Mouse (Mus musculus) activated CD4-positive, CD25-positive, alpha-beta regulatory T cell, adult 4 months (primary cell): ENCODE measurements around the gene Dimt1. TPM values are rescaled to one million over a fixed set of nuclear protein-coding genes. Genes with fewer than 3 reads are reported as not detected.
"Not testable (repeated sequence)": the region's sequence is repeated elsewhere in the genome, so short reads cannot be mapped to it uniquely, and the experiment has no call there.

ENCODE experiments used
- ATAC-seq: one replicate; pipeline ENCODE4 v1.8.0; 2017
- polyA plus RNA-seq, 2 experiments: library from polyadenylated mRNA; unstranded; fragments of 100-300 nt; shearing (Covaris generic); gene quantifications; one replicate each; pipeline ENCODE4 v1.2.1; 2017

Dimt1 gene
- 10 to 100 TPM; 25.5 to 34.2 TPM for polyA plus RNA-seq

GRCm38 (mm10) chr13:106946594-106947540, at the start of gene Dimt1:
Gene Dimt1 (plus strand): TSS chr13:106947127.
- ATAC-seq = peak; percentile 99

DNA sequence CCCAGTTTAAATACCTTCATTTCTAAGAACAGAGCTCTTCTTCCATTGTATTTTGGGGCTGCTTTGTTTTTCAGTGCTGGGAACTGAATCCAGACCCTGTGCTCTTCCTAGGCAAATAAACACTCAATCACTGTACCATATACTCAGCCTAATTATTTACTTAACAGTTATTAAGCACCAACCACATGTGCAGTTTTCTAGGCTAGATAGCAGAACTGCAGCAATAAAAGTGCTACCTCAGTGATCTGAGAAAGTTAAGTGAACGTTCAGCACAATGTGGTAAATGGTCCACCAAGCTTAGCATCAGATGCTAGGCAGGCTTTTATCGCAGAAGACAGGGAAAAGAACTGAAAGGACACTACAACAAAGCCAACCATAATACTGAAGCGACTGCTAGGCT, 42.3 kb upstream of the Dimt1 start:
- ATAC-seq = no peak

GRCm38 (mm10) chr13:106905154-106905553, 41.8 kb upstream of the Dimt1 start:
- ATAC-seq = not testable (repeated sequence)

- ATAC-seq = no peak
Measured at GRCm38 (mm10) chr13:106907273-106907672, 39.7 kb upstream of the Dimt1 start.

DNA sequence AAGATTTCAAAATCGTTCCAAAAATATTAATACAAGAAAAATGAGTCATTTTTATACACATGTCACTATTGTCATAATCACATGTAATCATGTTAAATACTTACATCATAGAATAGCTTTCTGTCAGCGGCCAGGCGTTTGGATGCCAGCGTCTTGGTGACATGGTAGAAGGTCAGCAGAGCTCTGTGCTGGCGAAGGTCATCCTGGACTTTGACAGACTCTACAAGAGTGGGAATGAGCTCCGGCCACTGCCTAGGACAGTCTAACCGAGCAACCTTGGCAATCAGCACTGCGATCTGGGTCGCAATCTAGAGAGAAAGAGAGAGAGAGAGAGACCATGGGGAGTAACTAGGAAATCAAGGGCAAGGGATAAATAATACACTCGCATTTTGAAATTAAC, 36.8 kb upstream of the Dimt1 start:
- no peak for ATAC-seq

- no peak for ATAC-seq
Measured at GRCm38 (mm10) chr13:106913125-106913736, 33.7 kb upstream of the Dimt1 start.

DNA sequence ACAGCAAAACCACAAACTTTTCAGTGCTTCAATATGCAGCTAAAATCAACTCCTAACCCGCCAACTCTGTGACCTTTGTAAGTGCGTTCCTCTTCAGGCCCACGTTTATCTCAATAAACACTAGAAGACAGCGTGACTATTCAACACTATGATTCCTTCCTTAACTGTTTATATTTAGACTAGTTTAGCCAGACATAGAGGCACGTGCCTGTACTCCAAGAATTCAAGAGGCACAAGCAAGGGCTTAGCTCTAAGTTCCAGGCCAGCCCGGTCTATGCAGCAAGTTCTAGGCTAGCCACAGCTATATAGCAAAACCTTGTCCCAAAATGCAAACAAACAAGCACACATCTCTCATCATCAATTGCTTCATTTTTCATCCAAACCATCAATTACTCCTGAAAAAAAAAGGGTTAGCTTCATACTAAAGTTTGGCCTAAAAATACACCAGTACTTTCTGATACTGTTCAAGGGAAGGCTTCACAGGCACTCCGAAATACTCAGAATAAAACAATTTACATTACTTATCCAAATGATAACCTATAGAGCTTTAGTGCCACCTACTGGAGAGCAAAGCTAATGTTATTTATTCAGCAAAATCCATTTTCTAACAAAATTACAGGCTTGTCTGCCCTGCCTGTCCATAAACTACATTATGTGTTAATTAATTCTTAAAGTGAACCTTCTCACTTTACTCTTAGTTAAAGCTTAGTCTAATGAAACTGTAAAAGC, 28.4 kb upstream of the Dimt1 start:
- ATAC-seq = peak; percentile 61

DNA sequence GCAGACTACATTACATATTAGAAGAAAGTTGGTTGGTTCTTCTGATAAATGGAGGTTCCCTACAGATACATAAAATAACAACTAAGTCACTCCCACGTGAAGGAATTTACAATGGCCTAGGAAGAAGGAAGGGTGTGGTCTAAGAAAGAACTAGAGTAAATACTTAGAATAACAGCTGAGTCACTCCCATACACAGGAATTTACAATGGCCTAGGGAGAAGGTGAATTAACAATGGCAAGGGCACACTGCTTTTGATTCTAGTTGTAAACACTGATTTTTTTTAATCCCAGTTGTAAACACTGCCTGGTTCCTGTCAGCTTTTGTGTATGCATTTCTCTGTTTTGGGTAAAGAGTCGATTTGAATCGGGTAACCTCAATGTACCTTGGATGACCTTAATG, 21.0 kb upstream of the Dimt1 start:
- not testable (repeated sequence) for ATAC-seq

DNA sequence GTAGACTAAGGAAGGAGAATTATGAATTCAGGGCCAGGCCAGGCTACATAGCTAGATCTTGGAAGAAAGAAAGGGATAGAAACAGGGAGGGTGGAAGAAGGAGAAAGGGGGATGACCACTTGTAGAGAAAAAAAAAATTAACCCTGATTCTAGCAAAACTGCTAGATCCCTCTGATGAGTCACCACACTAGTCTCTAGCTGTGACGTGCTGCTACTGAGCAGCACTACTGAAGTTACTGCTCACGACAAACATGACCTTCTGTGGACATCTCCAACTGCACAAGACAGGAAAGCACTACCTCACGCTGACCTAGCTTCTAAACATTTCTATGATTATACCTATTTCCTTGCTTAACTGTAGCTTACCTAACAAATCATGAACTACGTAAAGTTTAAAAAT, 18.6 kb upstream of the Dimt1 start:
- ATAC-seq = no peak

- no peak for ATAC-seq
Measured at GRCm38 (mm10) chr13:106929201-106929600, 17.7 kb upstream of the Dimt1 start.

DNA sequence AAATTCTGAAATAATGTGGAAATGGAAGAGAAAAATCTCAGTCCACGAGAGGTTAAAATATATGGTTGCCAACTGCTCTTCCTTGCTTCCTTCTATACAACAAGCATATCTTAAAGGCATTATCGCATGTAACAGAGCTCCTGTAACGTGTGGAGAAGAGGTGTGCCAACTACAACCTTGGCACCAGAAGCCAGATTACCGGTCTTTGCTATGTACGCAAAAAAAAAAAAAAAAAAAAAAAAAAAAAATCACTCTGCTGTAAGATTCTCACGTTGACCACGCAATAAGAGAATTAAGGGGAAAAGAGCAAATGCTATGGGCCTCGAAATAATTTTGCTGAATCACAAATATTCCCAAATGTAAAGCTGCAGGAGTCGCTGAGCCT, 11.1 kb upstream of the Dimt1 start:
- ATAC-seq = no peak

DNA sequence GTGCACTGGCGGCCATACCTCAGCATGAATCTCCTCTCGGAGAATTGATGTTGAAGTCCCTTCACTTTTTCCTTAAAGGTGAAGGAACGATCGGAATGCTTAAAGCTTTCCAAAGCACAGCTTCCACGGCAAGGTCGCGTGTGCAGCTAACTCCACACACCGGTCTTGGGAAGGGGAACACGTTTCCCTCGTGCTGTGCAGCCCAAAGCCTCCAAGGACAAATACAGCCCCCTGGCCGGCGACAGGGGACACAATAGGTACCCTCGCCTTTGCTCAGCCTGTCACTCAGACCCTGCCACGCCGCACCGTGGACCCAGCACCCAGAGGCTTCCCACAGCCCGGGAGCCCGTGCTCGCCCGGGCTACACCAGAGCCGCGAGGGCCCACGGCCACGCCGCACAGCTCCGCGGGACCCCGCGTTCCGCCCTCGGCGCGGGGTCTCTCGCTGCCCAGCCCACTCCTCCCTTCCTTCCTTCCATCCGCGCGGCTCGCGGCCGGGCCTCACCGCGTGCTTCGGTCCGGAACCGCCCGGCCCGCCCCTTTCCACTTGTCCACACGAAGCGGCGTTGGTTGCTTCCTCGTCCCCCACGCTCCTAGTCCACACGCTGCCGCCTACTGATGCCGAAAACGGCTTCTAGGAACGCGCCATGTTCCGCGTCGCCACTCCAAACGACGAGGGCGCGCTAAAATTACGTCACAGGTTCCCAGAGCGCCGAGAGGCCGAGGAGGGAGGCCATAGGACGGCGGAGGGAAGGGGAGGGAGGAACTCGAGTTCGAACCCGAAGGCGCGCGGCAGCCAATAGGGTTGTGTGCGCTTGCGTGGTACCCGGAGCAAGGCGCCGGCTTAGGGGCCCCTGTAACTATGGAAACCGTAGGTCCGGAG, 10.4 kb upstream of the Dimt1 start, which contains the start of gene Ipo11:
Gene Ipo11 (minus strand): TSS at position 703 of the 882 bp plus-strand sequence.
- peak; percentile 95 for ATAC-seq

- no peak for ATAC-seq
Measured at GRCm38 (mm10) chr13:106937138-106937472, 9.8 kb upstream of the Dimt1 start.

DNA sequence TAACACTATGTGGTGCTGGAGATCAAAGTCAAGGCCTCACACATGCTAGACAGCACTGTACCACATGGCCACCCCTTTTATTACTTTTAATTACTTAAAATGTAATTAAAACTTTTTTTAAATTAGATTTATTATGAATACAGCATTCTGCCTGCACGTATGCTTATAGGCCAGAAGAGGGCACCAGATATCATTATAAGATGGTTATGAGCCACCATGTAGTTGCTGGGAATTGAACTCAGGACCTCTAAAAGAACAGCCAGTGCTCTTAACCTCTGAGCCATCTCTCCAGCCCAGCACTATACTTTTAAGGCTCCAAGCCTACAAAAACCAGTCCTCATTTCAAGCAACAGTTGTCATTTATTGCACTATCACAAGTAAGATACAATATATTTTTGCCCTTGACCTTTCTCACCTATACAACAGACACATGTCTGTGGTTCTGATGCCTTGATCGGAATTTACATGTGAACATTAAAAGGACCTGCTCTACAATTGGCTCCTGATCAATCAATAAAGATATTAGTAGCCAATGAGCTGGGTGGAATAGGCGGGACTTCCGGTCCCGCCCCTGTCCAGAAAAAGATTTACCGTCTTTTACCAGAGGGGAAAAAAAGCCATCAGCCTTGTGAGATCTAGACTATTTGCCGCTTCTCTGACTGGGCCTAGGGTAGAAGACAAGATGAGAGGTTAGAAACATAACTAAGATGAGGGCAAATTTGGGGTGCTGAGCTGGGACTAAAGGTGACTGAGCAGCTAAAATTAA, 5.5 kb upstream of the Dimt1 start:
- no peak for ATAC-seq

DNA sequence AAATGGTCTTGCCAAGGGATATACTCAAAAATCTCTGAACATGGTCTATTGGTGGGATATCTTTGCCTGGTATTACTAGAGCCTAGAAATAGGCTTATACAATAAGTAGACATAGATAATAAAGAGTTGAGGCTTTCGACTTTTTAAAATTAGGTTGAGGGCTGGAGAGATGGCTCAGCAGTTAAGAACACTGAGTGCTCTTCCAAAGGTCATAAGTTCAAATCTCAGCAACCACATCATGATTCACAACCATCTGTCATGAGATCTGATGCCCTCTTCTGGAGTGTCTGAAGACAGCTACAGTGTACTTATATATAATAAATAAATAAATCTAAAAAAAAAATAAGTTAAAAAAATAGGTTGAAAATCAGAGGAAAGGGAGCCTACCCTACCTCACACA, 4.2 kb upstream of the Dimt1 start:
- no peak for ATAC-seq

DNA sequence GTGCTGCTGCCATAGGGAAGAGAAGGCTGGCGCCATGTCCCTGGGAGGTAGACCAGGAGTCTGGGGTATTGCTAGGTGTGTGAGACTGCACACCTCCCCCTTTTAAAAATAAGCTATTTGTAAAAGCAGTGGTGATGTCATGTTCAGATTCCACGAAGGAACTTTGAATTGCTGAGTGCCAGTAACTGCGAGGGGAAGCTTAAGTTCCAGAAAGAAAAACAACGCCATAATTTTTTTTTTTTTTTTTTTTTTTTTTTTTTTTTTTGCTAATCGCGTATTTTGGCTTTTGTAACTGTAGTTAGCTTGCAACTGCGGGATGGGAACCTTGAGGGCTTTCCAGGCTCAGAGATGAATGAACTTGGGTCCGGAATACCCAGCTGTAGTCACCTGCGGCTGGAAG, 1.4 kb upstream of the Dimt1 start:
- ATAC-seq = no peak

GRCm38 (mm10) chr13:106947583-106947982, 656 bp downstream of the Dimt1 start:
- no peak for ATAC-seq

GRCm38 (mm10) chr13:106954880-106955279, 8.0 kb downstream of the Dimt1 start:
- no peak for ATAC-seq

- no peak for ATAC-seq
Measured at GRCm38 (mm10) chr13:106957554-106957953, 10.6 kb downstream of the Dimt1 start.

DNA sequence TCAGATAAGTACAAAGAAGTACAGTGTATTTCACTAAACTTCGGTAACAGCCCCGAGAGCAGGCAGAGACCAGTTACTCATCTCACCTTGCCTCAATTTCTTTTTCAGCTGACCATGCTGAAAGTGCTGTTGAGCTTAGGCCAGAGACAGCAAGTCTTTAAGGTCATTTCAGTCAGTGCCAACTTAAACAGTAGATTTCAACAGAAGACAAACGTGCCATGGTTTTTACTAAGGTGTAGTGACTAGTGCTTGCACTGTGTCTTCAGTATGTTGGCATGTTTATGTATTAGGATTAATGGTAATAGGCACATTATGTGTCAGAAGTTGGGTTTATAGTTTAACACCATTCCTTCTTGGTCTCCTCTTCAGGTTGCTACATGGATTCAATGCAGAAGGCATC, 11.4 kb downstream of the Dimt1 start:
- ATAC-seq = no peak

DNA sequence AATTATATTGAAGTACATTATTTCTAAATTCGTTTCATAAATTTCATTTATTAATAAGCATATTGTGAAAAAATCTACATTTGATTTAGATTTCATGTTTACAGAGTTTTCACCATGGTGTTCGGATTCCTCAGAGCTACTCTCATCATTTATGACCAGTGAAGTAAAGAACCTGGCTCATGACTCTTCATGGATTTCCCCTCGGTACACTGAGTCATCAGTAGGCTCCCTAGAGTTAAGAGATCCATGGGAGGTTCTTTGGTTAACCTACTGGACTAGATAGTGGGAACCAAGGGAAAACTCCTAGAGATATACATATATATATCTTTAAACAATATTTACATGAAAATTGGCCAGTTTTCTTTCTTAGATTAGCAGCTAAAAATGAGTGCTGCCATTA, 13.6 kb downstream of the Dimt1 start:
- no peak for ATAC-seq

DNA sequence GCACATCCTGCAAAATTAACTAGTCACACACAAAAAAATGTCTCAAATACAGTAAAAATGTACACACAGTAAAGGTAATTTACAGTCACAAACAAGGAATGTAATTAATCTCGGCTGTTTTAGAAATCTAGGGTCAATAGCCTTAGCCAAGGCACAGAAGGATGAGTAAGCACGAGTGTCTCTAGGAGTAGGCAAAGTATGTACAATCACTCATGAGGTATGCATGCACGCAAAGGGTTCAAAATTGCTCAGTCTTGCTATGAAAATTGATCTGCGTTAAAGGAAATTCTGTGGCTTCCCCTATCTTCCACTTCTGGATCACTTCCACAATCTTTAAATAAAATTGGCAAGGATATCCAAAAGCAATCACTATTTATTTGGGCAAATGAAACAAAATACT, 14.6 kb downstream of the Dimt1 start:
- ATAC-seq = no peak
